In genomic region chr17:24895571-24896240, GRCm38 (mm10) we compare ENCODE assay signal across 8 mouse cellular contexts. TPM values are rescaled to one million over a fixed set of nuclear protein-coding genes. Genes with fewer than 3 reads are reported as not detected.
DNase-seq lines count a peak whose midpoint lies in the region; ATAC-seq and TF ChIP-seq lines count a peak whose summit lies in the region.

No protein-coding gene starts in this region.

- no peak for TF ChIP-seq CTCF in CH12.LX (conservative IDR thresholded peaks at IDR 0.05 in 1 of 2, IDR thresholded peaks at IDR 0.05 in 1 of 2; ENCODE audit: low read depth in 2 of 2, low read length in 2 of 2)

- no peak for TF ChIP-seq EP300 in CH12.LX (IDR thresholded peaks at IDR 0.05; ENCODE audit: low read length)

- H3K79me2 ChIP-seq in CH12.LX (replicated peaks; ENCODE audit: control insufficient read depth, extremely low read depth, insufficient read depth, poor library complexity, severe bottlenecking): peaks cover 15% of the 10 kb centered on the region

- DNase-seq in heart, postnatal 14 days: no peak
- DNase-seq in CH12.LX (ENCODE audit: extremely low read depth): peak; percentile 27
- DNase-seq in limb, embryonic 11.5 days (ENCODE audit: low spot score): peak; percentile 35
- no peak for DNase-seq in gastrocnemius, adult 8-10 months (ENCODE audit: low spot score in 2 of 2)
- no peak for DNase-seq in frontal cortex, postnatal 36 days (ENCODE audit: low spot score in 2 of 2)

- H3K36me3 ChIP-seq in heart, embryonic 13.5 days: peaks cover 70% of the 10 kb centered on the region
- peaks cover 67 to 72% of the 10 kb centered on the region in 2 experiments for H3K36me3 ChIP-seq in CH12.LX (replicated peaks in 1 of 2; ENCODE audit: control insufficient read depth in 1 of 2, insufficient read depth in 1 of 2, low read length in 1 of 2)
- H3K36me3 ChIP-seq in embryonic facial prominence, embryonic 12.5 days: peaks cover 66% of the 10 kb centered on the region
- peaks cover 37% of the 10 kb centered on the region for H3K36me3 ChIP-seq in limb, embryonic 11.5 days (ENCODE audit: control insufficient read depth, insufficient read depth, low read length)
- H3K36me3 ChIP-seq in stomach, embryonic 14.5 days (ENCODE audit: control insufficient read depth, insufficient read depth, low read length): peaks cover 60% of the 10 kb centered on the region

- peak overlapping the region; percentile 100 for H3K4me2 ChIP-seq in heart, embryonic 13.5 days
- peak overlapping the region; percentile 91 for H3K4me2 ChIP-seq in CH12.LX (ENCODE audit: insufficient read depth, low read depth, poor library complexity, severe bottlenecking)
- peak overlapping the region; percentile 98 for H3K4me2 ChIP-seq in embryonic facial prominence, embryonic 12.5 days (replicated peaks)
- H3K4me2 ChIP-seq in limb, embryonic 11.5 days (ENCODE audit: low read depth, severe bottlenecking): peak overlapping the region; percentile 59
- peak overlapping the region; percentile 99 for H3K4me2 ChIP-seq in stomach, embryonic 14.5 days (replicated peaks; ENCODE audit: low read depth, low read length)

- TF ChIP-seq POLR2A in CH12.LX (IDR thresholded peaks at IDR 0.05; ENCODE audit: low read depth, low read length): no peak

- 9% methylated on average over 23 of the region's 23 CpGs for WGBS in heart, embryonic 13.5 days
- WGBS in embryonic facial prominence, embryonic 12.5 days: 11% methylated on average over 23 of the region's 23 CpGs
- WGBS in limb, embryonic 11.5 days: 15% methylated on average over 23 of the region's 23 CpGs
- 11% methylated on average over 23 of the region's 23 CpGs for WGBS in stomach, embryonic 14.5 days

- peaks cover 46% of the 10 kb centered on the region for H3K4me1 ChIP-seq in heart, embryonic 13.5 days
- H3K4me1 ChIP-seq in CH12.LX (ENCODE audit: control insufficient read depth in 1 of 2, insufficient read depth in 2 of 2): peaks cover 15 to 61% of the 10 kb centered on the region in 2 experiments
- H3K4me1 ChIP-seq in embryonic facial prominence, embryonic 12.5 days: peaks cover 25% of the 10 kb centered on the region
- peaks cover 25% of the 10 kb centered on the region for H3K4me1 ChIP-seq in limb, embryonic 11.5 days (ENCODE audit: control insufficient read depth, insufficient read depth, low read length)
- peaks cover 15% of the 10 kb centered on the region for H3K4me1 ChIP-seq in stomach, embryonic 14.5 days (ENCODE audit: control insufficient read depth, insufficient read depth, low read length)

- TF ChIP-seq RAD21 in CH12.LX (IDR thresholded peaks at IDR 0.05; ENCODE audit: low read depth, low read length): no peak

- intact Hi-C loops in heart, postnatal 14 days (cut with DNase I): no loop called here

- dilution Hi-C loops in CH12.LX (cut with MboI; ENCODE audit: extremely low pct_ligation_motif_present, extremely low pct_unique_long_range_greater_than_20kb, low sequenced_read_pairs): no loop called here

- in situ Hi-C loops in CH12.LX (cut with MboI; ENCODE audit: low pct_ligation_motif_present, low pct_unique_long_range_greater_than_20kb, low sequenced_read_pairs): no loop called here

- no peak for ATAC-seq in heart, embryonic 13.5 days (ENCODE audit: extremely low read depth, insufficient number of reproducible peaks, low FRiP score, low TSS enrichment)
- ATAC-seq in embryonic facial prominence, embryonic 12.5 days (ENCODE audit: insufficient number of reproducible peaks, insufficient read depth, low FRiP score, low TSS enrichment): no peak
- no peak for ATAC-seq in limb, embryonic 11.5 days (ENCODE audit: insufficient number of reproducible peaks, low FRiP score, low TSS enrichment, low read depth)
- no peak for ATAC-seq in stomach, embryonic 14.5 days (ENCODE audit: insufficient number of reproducible peaks, insufficient read depth, low FRiP score, low read depth)

- H3K27ac ChIP-seq in heart, embryonic 13.5 days (replicated peaks): peak overlapping the region; percentile 86
- peak overlapping the region; percentile 68 for H3K27ac ChIP-seq in CH12.LX (ENCODE audit: insufficient read depth, low read depth)
- H3K27ac ChIP-seq in embryonic facial prominence, embryonic 12.5 days: peak overlapping the region; percentile 89
- peak overlapping the region; percentile 1; the same call in 1 of the 2 replicates for H3K27ac ChIP-seq in limb, embryonic 11.5 days (replicated peaks; ENCODE audit: low read depth, low read length)
- peak overlapping the region; percentile 78 for H3K27ac ChIP-seq in stomach, embryonic 14.5 days (ENCODE audit: low read length)

- H3K4me3 ChIP-seq in heart, embryonic 13.5 days: peak overlapping the region; percentile 87
- H3K4me3 ChIP-seq in CH12.LX (replicated peaks in 1 of 3; ENCODE audit: low read depth in 2 of 3, low read length in 2 of 3, poor library complexity in 1 of 3): peak overlapping the region; percentile 83 to 94 (median 92)
- H3K4me3 ChIP-seq in embryonic facial prominence, embryonic 12.5 days: peak overlapping the region; percentile 86
- peak overlapping the region; percentile 81 for H3K4me3 ChIP-seq in limb, embryonic 11.5 days (ENCODE audit: low read depth, low read length)
- H3K4me3 ChIP-seq in stomach, embryonic 14.5 days (ENCODE audit: low read depth, low read length): peak overlapping the region; percentile 91

- peak overlapping the region; percentile 93 for H3K9ac ChIP-seq in heart, embryonic 13.5 days
- H3K9ac ChIP-seq in CH12.LX (ENCODE audit: insufficient read depth, low read depth): peak overlapping the region; percentile 74
- H3K9ac ChIP-seq in embryonic facial prominence, embryonic 12.5 days: peak overlapping the region; percentile 92
- H3K9ac ChIP-seq in limb, embryonic 11.5 days (ENCODE audit: low read length): peak overlapping the region; percentile 70
- H3K9ac ChIP-seq in stomach, embryonic 14.5 days (replicated peaks; ENCODE audit: low read depth, low read length): peak overlapping the region; percentile 81

- no peaks in the 10 kb centered on the region for H3K27me3 ChIP-seq in heart, embryonic 13.5 days (replicated peaks)
- H3K27me3 ChIP-seq in CH12.LX (replicated peaks): no peaks in the 10 kb centered on the region
- no peaks in the 10 kb centered on the region for H3K27me3 ChIP-seq in embryonic facial prominence, embryonic 12.5 days
- H3K27me3 ChIP-seq in limb, embryonic 11.5 days (ENCODE audit: control insufficient read depth, insufficient read depth, low read length): no peaks in the 10 kb centered on the region
- no peaks in the 10 kb centered on the region for H3K27me3 ChIP-seq in stomach, embryonic 14.5 days (ENCODE audit: control insufficient read depth, insufficient read depth, low read length)

- H3K9me3 ChIP-seq in heart, embryonic 13.5 days: no peaks in the 10 kb centered on the region
- no peaks in the 10 kb centered on the region for H3K9me3 ChIP-seq in CH12.LX (replicated peaks; ENCODE audit: low read length)
- no peaks in the 10 kb centered on the region for H3K9me3 ChIP-seq in embryonic facial prominence, embryonic 12.5 days
- no peaks in the 10 kb centered on the region for H3K9me3 ChIP-seq in limb, embryonic 11.5 days (ENCODE audit: control insufficient read depth, low read length)
- no peaks in the 10 kb centered on the region for H3K9me3 ChIP-seq in stomach, embryonic 14.5 days (ENCODE audit: control insufficient read depth, low read depth, low read length)

RNA-seq across cellular contexts. Expression of gene Nme3, which starts 0.6 kb away (rescaled TPM):
- 32.0 and 41.0 TPM in 2 replicates for polyA plus RNA-seq in heart, embryonic 13.5 days (2015; fragmentation: Nextera tagmentation; extraction: Ambion mirVana)
- total RNA-seq in heart, postnatal 14 days (2021): 10 to 100 TPM; 41.5 to 43.7 TPM
- 16.7 and 22.0 TPM in 2 replicates for total RNA-seq in CH12.LX (2012; rRNA removed)
- total RNA-seq in CH12.LX (2014; rRNA removed): 11.4 and 11.9 TPM in 2 replicates
- 13.8 and 14.4 TPM in 2 replicates for polyA plus RNA-seq in CH12.LX (2012; ENCODE audit: insufficient read length, low read depth)
- polyA plus RNA-seq in embryonic facial prominence, embryonic 12.5 days (2016; fragmentation: Nextera tagmentation; extraction: Ambion mirVana): 44.8 and 46.1 TPM in 2 replicates
- polyA plus RNA-seq in limb, embryonic 11.5 days (2014; fragmentation: Nextera tagmentation; extraction: Ambion mirVana): 51.5 and 53.0 TPM in 2 replicates
- polyA plus RNA-seq in stomach, embryonic 14.5 days (2014; fragmentation: Nextera tagmentation; extraction: Ambion mirVana): 72.7 and 76.7 TPM in 2 replicates
- total RNA-seq in gastrocnemius, adult 8-10 months (2022): 10 to 100 TPM; 11.4 to 12.6 (median 12.0) TPM

RNA-seq across cellular contexts. Expression of gene Mrps34, which starts 0.8 kb away (rescaled TPM):
- polyA plus RNA-seq in heart, embryonic 13.5 days (2015; fragmentation: Nextera tagmentation; extraction: Ambion mirVana): 79.2 and 81.5 TPM in 2 replicates
- 100 to 1,000 TPM; 108 to 115 TPM for total RNA-seq in heart, postnatal 14 days (2021)
- total RNA-seq in CH12.LX (2012; rRNA removed) (57.2 and 61.7 TPM in 2 replicates), CH12.LX (2014; rRNA removed) (50.9 and 56.5 TPM in 2 replicates)
- 73.5 and 80.5 TPM in 2 replicates for polyA plus RNA-seq in CH12.LX (2012; ENCODE audit: insufficient read length, low read depth)
- 99.6 and 107 TPM in 2 replicates for polyA plus RNA-seq in embryonic facial prominence, embryonic 12.5 days (2016; fragmentation: Nextera tagmentation; extraction: Ambion mirVana)
- 82.3 and 84.8 TPM in 2 replicates for polyA plus RNA-seq in limb, embryonic 11.5 days (2014; fragmentation: Nextera tagmentation; extraction: Ambion mirVana)
- 84.7 and 85.6 TPM in 2 replicates for polyA plus RNA-seq in stomach, embryonic 14.5 days (2014; fragmentation: Nextera tagmentation; extraction: Ambion mirVana)
- 10 to 100 TPM; 70.5 to 82.3 (median 75.4) TPM for total RNA-seq in gastrocnemius, adult 8-10 months (2022)

RNA-seq across cellular contexts. Expression of gene Eme2, which starts 0.8 kb away (rescaled TPM):
- polyA plus RNA-seq in heart, embryonic 13.5 days (2015; fragmentation: Nextera tagmentation; extraction: Ambion mirVana): 20.7 and 22.5 TPM in 2 replicates
- 10 to 100 TPM; 17.5 to 17.9 TPM for total RNA-seq in heart, postnatal 14 days (2021)
- total RNA-seq in CH12.LX (2012; rRNA removed): 19.7 and 33.1 TPM in 2 replicates
- 12.7 and 13.5 TPM in 2 replicates for total RNA-seq in CH12.LX (2014; rRNA removed)
- polyA plus RNA-seq in CH12.LX (2012; ENCODE audit: insufficient read length, low read depth): 16.9 and 19.1 TPM in 2 replicates
- 38.7 and 42.4 TPM in 2 replicates for polyA plus RNA-seq in embryonic facial prominence, embryonic 12.5 days (2016; fragmentation: Nextera tagmentation; extraction: Ambion mirVana)
- polyA plus RNA-seq in limb, embryonic 11.5 days (2014; fragmentation: Nextera tagmentation; extraction: Ambion mirVana): 20.5 and 20.8 TPM in 2 replicates
- polyA plus RNA-seq in stomach, embryonic 14.5 days (2014; fragmentation: Nextera tagmentation; extraction: Ambion mirVana): 18.9 and 27.8 TPM in 2 replicates
- total RNA-seq in gastrocnemius, adult 8-10 months (2022): 1 to 10 TPM; 6.6 to 8.7 (median 7.9) TPM

RNA-seq across cellular contexts. Expression of gene Spsb3, which starts 9.3 kb away (rescaled TPM):
- polyA plus RNA-seq in heart, embryonic 13.5 days (2015; fragmentation: Nextera tagmentation; extraction: Ambion mirVana): 27.8 and 29.9 TPM in 2 replicates
- total RNA-seq in heart, postnatal 14 days (2021): 10 to 100 TPM; 32.4 to 39.3 TPM
- total RNA-seq in CH12.LX (2012; rRNA removed): 23.3 and 27.3 TPM in 2 replicates
- 21.1 and 21.3 TPM in 2 replicates for total RNA-seq in CH12.LX (2014; rRNA removed)
- polyA plus RNA-seq in CH12.LX (2012; ENCODE audit: insufficient read length, low read depth): 13.3 and 14.4 TPM in 2 replicates
- 43.3 and 43.8 TPM in 2 replicates for polyA plus RNA-seq in embryonic facial prominence, embryonic 12.5 days (2016; fragmentation: Nextera tagmentation; extraction: Ambion mirVana)
- 36.8 and 42.1 TPM in 2 replicates for polyA plus RNA-seq in limb, embryonic 11.5 days (2014; fragmentation: Nextera tagmentation; extraction: Ambion mirVana)
- 32.9 and 36.4 TPM in 2 replicates for polyA plus RNA-seq in stomach, embryonic 14.5 days (2014; fragmentation: Nextera tagmentation; extraction: Ambion mirVana)
- total RNA-seq in gastrocnemius, adult 8-10 months (2022): 10 to 100 TPM; 31.0 to 38.6 (median 35.4) TPM

RNA-seq across cellular contexts. Expression of gene Nubp2, which starts 9.6 kb away (rescaled TPM):
- 36.1 and 41.4 TPM in 2 replicates for polyA plus RNA-seq in heart, embryonic 13.5 days (2015; fragmentation: Nextera tagmentation; extraction: Ambion mirVana)
- 10 to 100 TPM; 19.9 to 21.8 TPM for total RNA-seq in heart, postnatal 14 days (2021)
- total RNA-seq in CH12.LX (2012; rRNA removed) (70.9 and 86.9 TPM in 2 replicates), CH12.LX (2014; rRNA removed) (74.3 and 89.1 TPM in 2 replicates)
- polyA plus RNA-seq in CH12.LX (2012; ENCODE audit: insufficient read length, low read depth): 109 and 124 TPM in 2 replicates
- 49.7 and 53.6 TPM in 2 replicates for polyA plus RNA-seq in embryonic facial prominence, embryonic 12.5 days (2016; fragmentation: Nextera tagmentation; extraction: Ambion mirVana)
- polyA plus RNA-seq in limb, embryonic 11.5 days (2014; fragmentation: Nextera tagmentation; extraction: Ambion mirVana): 65.1 and 66.0 TPM in 2 replicates
- polyA plus RNA-seq in stomach, embryonic 14.5 days (2014; fragmentation: Nextera tagmentation; extraction: Ambion mirVana): 48.1 and 49.0 TPM in 2 replicates
- 10 to 100 TPM; 10.5 to 13.7 (median 11.9) TPM for total RNA-seq in gastrocnemius, adult 8-10 months (2022)

Comparison
In these comparisons a context has a peak if more than half of its experiments do, and no peak if none do; other contexts are left out.
1. H3K27ac ChIP-seq: peak in every context shown above with its lines; median percentile 89 in embryonic facial prominence, embryonic 12.5 days; 86 in heart, embryonic 13.5 days; 78 in stomach, embryonic 14.5 days; 68 in CH12.LX; 1 in limb, embryonic 11.5 days.
2. DNase-seq: peak in CH12.LX (single experiment) and limb, embryonic 11.5 days (single experiment); none in heart, postnatal 14 days (0 of 2), gastrocnemius, adult 8-10 months (0 of 2) and frontal cortex, postnatal 36 days (0 of 2).
3. Peak in every context shown above with its lines, with median percentiles within 50 percentile points of each other: H3K4me2 ChIP-seq, H3K4me3 ChIP-seq and H3K9ac ChIP-seq.